Mouse (Mus musculus) lung, embryonic 16.5 days (tissue): ENCODE data around the gene Sdk2. TPM values are rescaled to one million over a fixed set of nuclear protein-coding genes. Genes with fewer than 3 reads are reported as not detected.
A peak's percentile ranks its signal among the peaks of the same experiment; 100 is the strongest.

Source experiments
- ATAC-seq: fragments of 200-750 bp; cut with Nextera tagmentation; 2 replicates; pipeline ENCODE4 v1.8.0; 2017; ENCODE audit warnings: low read depth, mild to moderate bottlenecking, moderate library complexity
- H3K27ac ChIP-seq: fragments of 300-500 bp; sonication (generic); 2 replicates; pipeline ENCODE4 v1.5.1; 2014; ENCODE audit warnings: mild to moderate bottlenecking, control low read depth, low read length
- H3K27me3 ChIP-seq: fragments of 300-500 bp; sonication (generic); 2 replicates; pipeline ENCODE4 v1.6.1; 2014; ENCODE audit warnings: low read depth, low read length, mixed read lengths; ENCODE audit not compliant: control insufficient read depth, insufficient read depth
- H3K36me3 ChIP-seq: fragments of 300-500 bp; sonication (generic); 2 replicates; pipeline ENCODE4 v1.6.1; 2014; ENCODE audit warnings: low read length; ENCODE audit not compliant: control insufficient read depth, insufficient read depth
- H3K4me1 ChIP-seq: fragments of 300-500 bp; sonication (generic); replicated peaks from 2 replicates; pipeline ENCODE4 v1.6.1; 2014; ENCODE audit warnings: low read length, mixed read lengths; ENCODE audit not compliant: control insufficient read depth, insufficient read depth
- H3K4me2 ChIP-seq: fragments of 300-500 bp; sonication (generic); 2 replicates; pipeline ENCODE4 v1.6.1; 2014; ENCODE audit warnings: low read depth, low read length, control low read depth
- H3K4me3 ChIP-seq: fragments of 300-500 bp; sonication (generic); 2 replicates; pipeline ENCODE4 v1.5.1; 2014; ENCODE audit warnings: mild to moderate bottlenecking, low read length, control low read depth
- H3K9ac ChIP-seq: fragments of 300-500 bp; sonication (generic); 2 replicates; pipeline ENCODE4 v1.6.1; 2014; ENCODE audit warnings: low read length, control low read depth
- H3K9me3 ChIP-seq: fragments of 300-500 bp; sonication (generic); 2 replicates; pipeline ENCODE4 v1.6.1; 2016; ENCODE audit warnings: low read length; ENCODE audit not compliant: control insufficient read depth
- WGBS: fragments of 180-500 bp; shearing (Covaris S2); extraction: QIAGEN DNeasy Blood & Tissue Kit; methylation state at CpG from one replicate; pipeline ENCODE4 v1.1.7; 2014; 5-methylcytosine and 5-hydroxymethylcytosine counted together
- polyA plus RNA-seq: library from polyadenylated mRNA; unstranded; fragments of >200 nt; fragmentation: Nextera tagmentation; extraction: Ambion mirVana; gene quantifications from 2 replicates; pipeline ENCODE4 v1.2.1, GENCODE M21; 2015

Sdk2 gene
- polyA plus RNA-seq, 1 experiment from 2014 or later, result 2.1 TPM

DNA sequence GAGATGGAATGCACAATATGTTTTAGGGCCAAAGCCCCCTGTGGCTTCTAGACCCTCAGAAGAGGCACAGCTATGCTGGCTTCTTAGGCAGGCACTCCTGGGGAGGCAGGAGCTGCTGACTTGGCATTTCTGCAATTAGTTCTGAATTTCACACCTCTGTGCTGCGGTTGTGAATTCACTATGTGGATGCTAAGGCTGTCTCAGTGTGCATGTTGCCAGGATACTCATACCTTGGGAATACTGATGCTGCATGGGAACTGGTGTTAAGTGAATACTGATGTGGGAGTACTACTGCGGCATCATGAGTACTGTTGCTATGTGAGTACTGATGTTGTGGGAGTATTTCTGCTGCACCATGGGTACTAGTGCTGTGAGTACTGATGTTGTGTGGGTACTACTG, 284.4 kb downstream of the Sdk2 start:
- H3K4me2 ChIP-seq, result no peak overlapping the region
- peaks cover 70% of the 10 kb centered on the region for H3K4me1 ChIP-seq

DNA sequence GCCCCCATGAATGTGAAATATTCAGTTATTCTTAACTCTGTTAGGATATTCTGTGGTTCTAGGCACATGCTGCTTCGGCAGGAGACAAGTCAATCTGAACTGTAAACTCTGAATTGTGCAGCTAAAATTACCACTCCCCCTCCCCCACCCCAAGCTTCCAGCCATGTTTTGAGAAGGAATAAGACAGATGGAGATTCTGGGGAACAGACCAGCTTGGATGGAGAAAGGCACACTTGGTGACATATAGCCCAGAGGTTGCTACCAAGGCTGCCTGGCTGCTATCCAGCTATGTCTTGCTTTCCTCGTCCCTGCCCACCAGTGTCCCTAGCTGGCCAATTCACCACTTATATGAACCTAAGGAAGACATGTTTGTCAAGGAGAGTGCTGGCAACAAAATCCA, 284.8 kb downstream of the Sdk2 start:
- no peak for ATAC-seq
- peak overlapping the region; percentile 70 for H3K27ac ChIP-seq

More for the DNA sequence above, 284.4 kb downstream of the Sdk2 start:
- Histone ChIP-seq H3K27ac (peak overlapping the region; percentile 70), H3K9me3 (no peaks in the 10 kb centered on the region), H3K36me3 (no peaks in the 10 kb centered on the region), H3K4me3 (no peak overlapping the region), H3K27me3 (no peaks in the 10 kb centered on the region), H3K9ac (no peak overlapping the region)
- ATAC-seq, result no peak
- 71% methylated on average over 2 of the region's 2 CpGs for whole genome bisulfite sequencing

DNA sequence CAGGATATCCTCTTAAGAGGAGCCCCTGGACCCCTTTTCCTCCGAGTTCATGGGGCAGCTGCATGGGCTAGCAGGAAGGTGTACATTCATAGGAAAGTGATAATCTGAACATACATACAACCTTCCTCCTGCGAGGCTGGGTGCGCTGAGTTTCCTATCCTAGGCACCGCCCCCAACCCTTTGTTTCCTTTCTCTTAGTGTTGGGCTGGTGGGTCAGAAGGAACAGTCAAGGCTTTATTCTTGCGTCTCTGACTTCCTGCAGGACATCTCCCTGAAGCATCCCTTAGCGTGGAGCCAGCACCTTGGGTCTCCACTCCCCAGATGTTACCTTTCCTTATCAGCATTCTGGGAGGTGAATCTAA, 287.2 kb downstream of the Sdk2 start:
- no peaks in the 10 kb centered on the region for H3K36me3 ChIP-seq
- 0 out of 2 replicates have a peak overlapping the region, but pooled peaks have one; percentile 5 for H3K9ac ChIP-seq
- no peak overlapping the region for H3K4me3 ChIP-seq
- WGBS, result 34% methylated on average over 6 of the region's 6 CpGs
- H3K9me3 ChIP-seq, result no peaks in the 10 kb centered on the region
- H3K27me3 ChIP-seq, result no peaks in the 10 kb centered on the region
- no peak overlapping the region for H3K4me2 ChIP-seq
- 0 out of 2 replicates have a peak overlapping the region, but pooled peaks have one; percentile 7 for H3K27ac ChIP-seq
- ATAC-seq, result no peak
- H3K4me1 ChIP-seq, result peaks cover 53% of the 10 kb centered on the region

More for the DNA sequence above, 284.8 kb downstream of the Sdk2 start:
- 26% methylated on average over 2 of the region's 2 CpGs for WGBS
- Histone ChIP-seq H3K9ac (no peak overlapping the region), H3K27me3 (no peaks in the 10 kb centered on the region), H3K4me2 (no peak overlapping the region), H3K4me1 (peaks cover 69% of the 10 kb centered on the region), H3K36me3 (no peaks in the 10 kb centered on the region), H3K9me3 (no peaks in the 10 kb centered on the region), H3K4me3 (no peak overlapping the region)

DNA sequence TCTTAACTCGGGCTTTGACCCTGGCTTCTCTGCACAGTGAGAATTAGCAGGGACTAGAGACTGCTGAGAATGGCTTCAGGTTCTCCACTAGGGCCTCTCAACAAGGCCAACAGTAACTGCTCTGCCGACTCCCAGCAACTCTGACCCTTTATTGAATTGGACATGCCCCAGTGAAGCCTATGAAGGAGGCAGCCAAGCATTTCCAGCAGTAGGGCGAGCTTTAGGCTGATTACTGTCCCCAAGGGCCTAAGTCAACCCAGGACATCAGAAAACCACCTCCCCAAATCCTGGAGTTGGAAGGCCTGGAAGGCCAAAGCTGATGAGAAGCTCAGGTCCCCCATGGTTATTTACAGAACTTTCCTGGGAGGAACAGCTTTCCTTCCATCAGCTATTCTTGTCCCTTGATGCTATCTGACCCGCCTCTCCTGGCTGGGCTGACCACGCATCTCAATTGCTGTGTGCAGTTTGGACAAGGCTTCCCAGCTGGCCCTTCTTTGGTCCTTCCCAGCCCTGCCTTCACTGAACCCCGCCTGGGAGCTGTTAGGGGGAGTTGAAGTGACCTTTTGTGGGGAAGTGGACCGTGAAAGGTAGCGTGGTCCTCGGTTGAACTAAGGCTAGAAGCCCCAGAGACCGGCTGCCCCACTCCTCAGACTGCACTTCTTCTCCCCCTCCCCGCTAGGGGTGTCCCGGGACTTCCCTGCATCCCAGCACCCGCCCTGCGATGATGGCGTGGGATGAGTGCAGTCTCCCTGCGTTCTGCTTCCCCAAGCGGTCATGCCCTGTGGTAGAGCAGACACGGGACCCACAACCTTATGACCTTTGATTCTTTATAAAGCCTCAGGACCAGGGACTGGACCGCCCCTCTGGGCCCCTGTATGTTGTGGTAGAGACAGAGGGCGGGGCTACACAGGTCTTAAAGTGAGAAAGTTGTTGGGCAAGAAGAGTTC, 287.8 kb downstream of the Sdk2 start:
- H3K4me3 ChIP-seq, result no peak overlapping the region
- no peaks in the 10 kb centered on the region for H3K9me3 ChIP-seq
- peak; percentile 5; the same call in 1 of the 2 replicates for ATAC-seq
- no peaks in the 10 kb centered on the region for H3K36me3 ChIP-seq
- H3K4me1 ChIP-seq, result peaks cover 51% of the 10 kb centered on the region
- H3K9ac ChIP-seq, result 0 out of 2 replicates have a peak overlapping the region, but pooled peaks have one; percentile 5
- H3K27me3 ChIP-seq, result no peaks in the 10 kb centered on the region
- H3K4me2 ChIP-seq, result no peak overlapping the region
- H3K27ac ChIP-seq, result peak overlapping the region; percentile 51
- 41% methylated on average over 20 of the region's 20 CpGs for WGBS

DNA sequence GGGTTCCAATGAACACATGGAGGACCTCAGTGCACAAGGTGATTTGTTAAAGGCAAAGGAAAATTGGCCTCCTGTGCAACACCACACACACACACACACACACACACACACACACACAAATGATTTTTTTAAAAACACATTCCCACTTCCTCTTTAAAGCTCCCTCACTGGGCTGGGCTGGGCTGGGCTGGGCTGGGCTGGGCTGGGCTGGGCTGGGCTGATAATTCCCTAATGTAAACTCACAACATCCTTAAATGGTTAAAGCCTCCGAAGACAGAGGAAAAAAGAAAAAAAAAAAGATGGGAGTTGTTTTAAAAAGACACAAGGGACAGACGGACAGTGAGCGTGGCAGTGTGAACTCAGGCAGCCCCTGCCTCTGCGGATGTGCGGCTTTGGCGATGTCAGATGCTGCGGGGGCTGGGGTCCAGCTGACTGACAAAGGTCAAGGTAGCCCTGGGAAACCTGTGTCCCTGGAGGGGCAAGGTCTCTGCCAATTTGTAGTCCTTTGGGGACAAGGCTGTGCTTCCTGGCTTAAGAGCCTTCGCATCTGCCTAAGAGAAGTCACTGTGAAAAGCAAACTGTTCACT, 288.9 kb downstream of the Sdk2 start:
- Histone ChIP-seq H3K4me3 (no peak overlapping the region), H3K4me1 (peaks cover 51% of the 10 kb centered on the region), H3K36me3 (no peaks in the 10 kb centered on the region), H3K9ac (peak overlapping the region; percentile 39; the same call in 1 of the 2 replicates), H3K27me3 (no peaks in the 10 kb centered on the region), H3K4me2 (peak overlapping the region; percentile 41), H3K27ac (peak overlapping the region; percentile 85), H3K9me3 (no peaks in the 10 kb centered on the region)
- WGBS, result 43% methylated on average over 8 of the region's 8 CpGs
- peak; percentile 67 for ATAC-seq

DNA sequence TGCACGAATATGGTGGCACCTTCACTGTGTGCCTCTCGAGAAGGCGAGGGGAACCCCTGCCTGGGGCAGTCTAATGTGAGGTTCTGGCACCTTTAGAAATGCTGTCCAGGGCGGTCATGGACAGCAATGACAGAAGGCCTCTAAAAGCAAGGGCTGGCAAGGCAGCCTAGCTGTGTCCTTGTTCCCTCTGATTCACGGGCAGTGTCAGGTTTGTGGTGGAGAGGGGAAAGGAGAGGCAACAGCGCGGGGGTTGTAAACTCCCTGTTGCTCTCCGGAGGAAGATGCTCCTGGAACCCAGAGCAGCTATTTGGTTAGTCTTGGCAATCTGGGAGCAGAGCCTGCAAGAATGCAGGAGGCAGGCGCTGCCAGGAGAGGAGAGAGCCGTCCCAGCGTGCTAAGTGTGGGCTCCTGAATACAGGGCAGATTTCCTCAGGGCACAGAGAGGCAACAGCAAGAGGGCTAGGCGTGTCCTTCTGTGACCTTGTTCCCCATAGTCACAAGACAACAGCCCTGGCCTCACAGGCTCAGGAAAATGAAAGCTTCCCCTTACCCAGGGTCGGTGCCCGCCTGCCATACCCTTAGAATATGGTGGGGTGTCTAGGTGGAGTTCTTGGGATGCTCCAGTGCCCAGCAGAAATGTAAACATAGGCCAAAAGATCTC, 289.9 kb downstream of the Sdk2 start:
- Histone ChIP-seq H3K36me3 (no peaks in the 10 kb centered on the region), H3K27ac (peak overlapping the region; percentile 66; the same call in 1 of the 2 replicates), H3K4me3 (no peak overlapping the region), H3K4me1 (peaks cover 46% of the 10 kb centered on the region), H3K27me3 (no peaks in the 10 kb centered on the region), H3K9me3 (no peaks in the 10 kb centered on the region), H3K4me2 (0 out of 2 replicates have a peak overlapping the region, but pooled peaks have one; percentile 6), H3K9ac (no peak overlapping the region)
- 61% methylated on average over 14 of the region's 14 CpGs for WGBS
- ATAC-seq, result no peak

DNA sequence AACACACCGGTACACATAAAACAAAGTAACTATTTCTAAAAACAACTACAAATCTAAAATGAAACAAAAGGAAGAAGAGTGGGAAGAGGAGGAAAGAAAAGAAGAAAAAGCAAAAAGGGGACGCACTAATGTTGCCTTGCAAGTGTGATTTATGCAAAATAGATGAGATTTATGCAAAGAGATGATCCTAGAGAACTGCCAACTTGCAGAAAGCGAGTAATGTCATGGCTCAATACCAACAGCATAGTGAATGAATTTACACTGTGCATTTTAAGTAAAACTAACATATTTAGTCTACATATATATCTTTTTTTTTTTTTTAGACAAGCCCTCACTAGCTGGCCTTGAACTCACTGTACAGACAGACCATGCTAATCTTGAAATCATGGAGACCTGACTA, 292.1 kb downstream of the Sdk2 start:
- no peak overlapping the region for H3K27ac ChIP-seq
- no peak for ATAC-seq
- no peak overlapping the region for H3K4me3 ChIP-seq
- no peaks in the 10 kb centered on the region for H3K9me3 ChIP-seq
- H3K27me3 ChIP-seq, result no peaks in the 10 kb centered on the region
- H3K4me2 ChIP-seq, result no peak overlapping the region
- peaks cover 24% of the 10 kb centered on the region for H3K4me1 ChIP-seq
- no peaks in the 10 kb centered on the region for H3K36me3 ChIP-seq
- no peak overlapping the region for H3K9ac ChIP-seq
- whole genome bisulfite sequencing, result 88% methylated on average over 3 of the region's 3 CpGs

DNA sequence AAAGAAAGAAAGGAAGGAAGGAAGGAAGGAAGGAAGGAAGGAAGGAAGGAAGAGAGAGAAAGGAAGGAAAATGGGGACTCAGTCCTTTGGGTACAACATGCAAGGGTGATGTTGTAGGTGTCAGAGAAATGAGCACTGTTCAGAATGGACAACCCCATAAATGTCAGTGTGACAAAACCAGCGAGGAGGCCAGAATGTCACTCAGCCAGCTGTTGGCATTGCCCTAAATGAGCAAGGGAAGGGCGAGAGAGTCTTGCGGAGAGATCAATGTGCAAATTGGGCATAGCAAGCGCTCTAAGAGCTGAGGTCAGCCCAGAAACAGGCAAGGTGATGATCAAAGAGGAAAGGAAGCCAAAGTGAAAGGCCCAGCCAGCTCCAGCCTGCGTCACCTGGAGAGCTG, 293.7 kb downstream of the Sdk2 start:
- WGBS, result 93% methylated on average over 5 of the region's 5 CpGs
- H3K27ac ChIP-seq, result no peak overlapping the region
- H3K4me3 ChIP-seq, result no peak overlapping the region
- no peaks in the 10 kb centered on the region for H3K36me3 ChIP-seq
- H3K4me2 ChIP-seq, result no peak overlapping the region
- no peaks in the 10 kb centered on the region for H3K9me3 ChIP-seq
- no peaks in the 10 kb centered on the region for H3K27me3 ChIP-seq
- peaks cover 14% of the 10 kb centered on the region for H3K4me1 ChIP-seq
- no peak for ATAC-seq
- no peak overlapping the region for H3K9ac ChIP-seq

DNA sequence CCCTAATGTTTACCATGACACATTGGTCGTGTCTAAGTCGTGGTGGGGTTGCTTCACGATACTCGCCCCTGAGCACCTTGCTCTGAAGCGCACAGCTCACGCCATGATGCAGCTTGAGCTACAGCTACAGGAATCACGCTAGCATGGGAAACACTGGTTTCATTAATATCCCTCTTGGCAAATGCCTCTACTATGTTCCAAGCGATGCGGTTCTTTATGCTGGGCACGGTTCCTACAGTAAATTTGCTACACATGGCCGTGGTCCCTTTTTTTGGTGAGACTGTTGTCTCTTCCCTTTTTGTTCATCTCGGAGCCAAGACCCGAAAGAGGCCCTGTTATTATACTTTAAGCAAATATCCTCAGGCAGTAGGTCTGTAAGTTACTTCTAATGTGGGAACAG, 295.7 kb downstream of the Sdk2 start:
- 71% methylated on average over 13 of the region's 13 CpGs for WGBS
- Histone ChIP-seq H3K27me3 (no peaks in the 10 kb centered on the region), H3K27ac (no peak overlapping the region), H3K4me3 (no peak overlapping the region), H3K4me1 (peaks cover 22% of the 10 kb centered on the region), H3K36me3 (no peaks in the 10 kb centered on the region), H3K9me3 (no peaks in the 10 kb centered on the region), H3K4me2 (no peak overlapping the region), H3K9ac (no peak overlapping the region)
- no peak for ATAC-seq
